Mouse (Mus musculus): Measurements from ENCODE around the gene Acbd3.

Gene Acbd3

DNA sequence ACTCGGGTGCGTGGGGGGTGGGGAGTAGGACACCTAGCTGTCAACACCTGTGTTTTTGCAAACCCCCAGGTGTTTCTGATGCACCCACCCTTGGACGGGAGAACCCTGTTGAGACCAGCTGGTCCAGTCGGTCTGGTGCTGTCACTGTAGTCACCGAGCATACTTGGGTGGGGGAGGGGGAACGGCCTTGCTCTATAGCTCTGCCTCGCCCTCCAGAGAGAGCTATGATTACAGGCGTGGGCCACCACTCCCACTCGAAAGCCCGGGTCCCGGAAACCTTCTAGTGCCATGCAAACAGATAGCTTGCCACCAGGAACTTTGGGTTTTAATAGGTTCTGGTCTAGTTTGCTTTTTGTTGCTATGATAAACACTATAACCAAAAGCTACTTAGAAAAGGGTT, 36.3 kb downstream of the Acbd3 start:
- DNase-seq (ENCODE audit: low spot score): no peak

DNA sequence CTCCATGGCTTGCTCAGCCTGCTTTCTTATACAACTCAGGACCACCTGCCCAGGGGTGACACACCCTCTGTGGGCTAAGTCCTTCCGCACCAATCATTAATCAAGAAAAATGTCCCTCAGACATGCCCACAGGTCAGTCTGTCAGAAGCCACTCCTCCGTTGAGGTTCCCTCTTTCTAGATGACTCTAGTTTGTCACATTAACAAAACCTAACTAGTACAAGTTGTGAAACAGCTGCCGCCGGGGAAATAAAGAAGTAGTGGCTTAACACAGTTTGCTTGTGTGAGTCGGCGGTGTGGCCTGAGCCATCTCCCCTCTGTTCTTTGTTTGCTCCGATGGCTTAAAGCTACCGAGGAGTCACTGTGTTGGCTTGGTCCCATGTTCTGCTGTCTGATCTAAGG, 36.8 kb downstream of the Acbd3 start:
- no peak for DNase-seq (ENCODE audit: low spot score)

- DNase-seq (ENCODE audit: low spot score): no peak
Measured at GRCm38 (mm10) chr1:180763307-180763706, 37.5 kb downstream of the Acbd3 start.

DNA sequence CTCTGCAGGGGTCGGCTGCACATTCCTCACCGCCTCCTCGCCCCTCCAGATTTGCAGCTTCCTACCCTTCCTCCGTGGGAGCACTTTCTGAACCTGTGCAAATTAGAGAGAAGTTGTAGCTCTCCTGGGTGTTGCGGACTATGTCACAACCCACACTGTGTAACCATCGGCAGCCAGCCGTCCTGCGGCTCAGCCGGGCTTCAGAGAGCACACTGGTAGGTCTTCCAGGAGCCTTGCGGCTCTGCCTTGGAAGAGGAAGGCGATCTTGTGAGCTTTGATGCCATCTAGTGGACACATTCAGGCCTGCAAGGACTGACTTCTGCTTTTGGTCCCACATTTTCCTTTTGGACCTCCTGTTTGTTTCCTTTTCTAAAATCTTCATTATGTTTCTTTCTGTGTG, 38.0 kb downstream of the Acbd3 start:
- DNase-seq (ENCODE audit: low spot score): peak; percentile 72

DNA sequence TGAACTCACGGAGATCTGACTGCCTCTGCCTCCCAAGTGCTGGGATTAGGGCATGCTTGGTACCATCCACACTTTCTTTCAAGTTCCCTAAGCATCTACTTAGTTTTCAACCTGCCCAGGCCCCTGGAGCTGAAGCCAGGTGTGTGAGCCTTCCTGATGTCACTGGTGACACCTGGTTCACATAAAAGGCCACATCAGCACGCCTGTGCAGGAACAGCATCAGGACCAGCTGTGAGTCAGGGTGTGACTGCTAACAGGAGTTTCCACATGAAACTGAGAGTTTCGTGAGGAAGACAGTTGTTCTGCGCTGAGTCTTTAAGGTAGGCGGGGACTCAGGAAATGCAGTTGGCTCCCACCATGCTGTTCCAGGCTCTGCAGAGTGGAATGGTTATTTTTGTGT, 39.5 kb downstream of the Acbd3 start:
- DNase-seq (ENCODE audit: low spot score): no peak

GRCm38 (mm10) chr1:180766557-180766956, 40.7 kb downstream of the Acbd3 start:
- DNase-seq (ENCODE audit: low spot score): no peak

DNA sequence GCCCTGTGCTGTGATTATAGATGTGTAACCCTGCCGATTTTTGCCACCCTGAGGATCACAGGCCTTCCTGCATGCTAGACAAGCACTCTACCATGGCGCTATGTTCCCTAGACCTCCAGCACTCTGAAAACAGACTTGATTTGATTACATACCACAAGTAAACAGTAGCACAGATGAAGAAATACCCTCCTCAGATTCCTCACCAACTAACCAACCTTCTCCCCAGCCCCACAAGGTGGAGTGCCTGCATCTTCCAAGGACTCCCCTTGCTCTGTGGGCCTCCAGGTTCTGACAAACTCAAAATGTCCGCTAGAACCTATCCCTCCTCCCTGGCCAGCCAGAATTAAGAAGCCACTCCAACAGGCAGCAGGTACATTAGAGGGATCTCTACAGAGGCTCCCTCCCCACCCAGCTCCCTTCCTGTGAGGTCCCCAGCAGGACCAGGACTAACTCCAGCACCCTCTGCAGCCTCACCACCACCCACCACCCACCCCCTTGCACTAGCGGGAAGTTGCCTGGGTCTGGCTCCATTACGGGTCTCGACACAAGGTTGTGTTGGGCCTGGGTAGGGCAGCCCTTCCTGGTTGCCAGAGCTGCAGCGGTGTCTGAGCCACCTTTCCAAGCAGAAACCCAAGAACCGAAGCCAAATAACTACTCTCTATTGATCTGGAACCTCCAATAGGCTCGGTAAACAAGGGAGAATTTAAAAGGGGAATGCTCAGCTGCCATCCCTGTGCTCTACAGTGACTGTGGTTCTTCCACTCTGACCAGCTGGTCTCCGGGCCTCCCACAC, 41.9 kb downstream of the Acbd3 start:
- DNase-seq (ENCODE audit: low spot score): no peak

GRCm38 (mm10) chr1:180768334-180769168, 42.7 kb downstream of the Acbd3 start:
- DNase-seq (ENCODE audit: low spot score): peak; percentile 45

GRCm38 (mm10) chr1:180771306-180771705, 45.5 kb downstream of the Acbd3 start:
- DNase-seq (ENCODE audit: low spot score): no peak

DNA sequence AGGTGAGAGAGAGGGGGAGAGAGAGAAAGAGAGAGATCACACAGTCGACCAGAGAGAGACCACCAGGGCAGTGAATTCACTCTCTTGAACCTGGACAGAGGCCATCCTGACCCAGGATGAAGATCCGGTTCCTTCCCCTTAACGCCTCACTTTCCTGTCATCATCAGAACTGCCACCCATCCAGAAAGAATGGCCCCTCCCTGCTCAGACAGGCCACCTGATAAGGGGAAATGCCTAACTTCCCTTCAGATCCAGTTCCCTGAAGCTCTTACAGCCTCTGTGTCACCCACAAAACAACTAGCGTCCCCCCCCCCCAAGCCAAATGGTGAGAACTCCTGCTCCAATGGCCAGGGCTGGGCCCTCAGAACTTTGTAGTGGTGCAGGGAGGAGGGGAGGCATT, 45.9 kb downstream of the Acbd3 start:
- DNase-seq (ENCODE audit: low spot score): no peak

- no peak for DNase-seq (ENCODE audit: low spot score)
Measured at GRCm38 (mm10) chr1:180772291-180772690, 46.4 kb downstream of the Acbd3 start.

GRCm38 (mm10) chr1:180774664-180775063, 48.8 kb downstream of the Acbd3 start:
- no peak for DNase-seq (ENCODE audit: low spot score)

DNA sequence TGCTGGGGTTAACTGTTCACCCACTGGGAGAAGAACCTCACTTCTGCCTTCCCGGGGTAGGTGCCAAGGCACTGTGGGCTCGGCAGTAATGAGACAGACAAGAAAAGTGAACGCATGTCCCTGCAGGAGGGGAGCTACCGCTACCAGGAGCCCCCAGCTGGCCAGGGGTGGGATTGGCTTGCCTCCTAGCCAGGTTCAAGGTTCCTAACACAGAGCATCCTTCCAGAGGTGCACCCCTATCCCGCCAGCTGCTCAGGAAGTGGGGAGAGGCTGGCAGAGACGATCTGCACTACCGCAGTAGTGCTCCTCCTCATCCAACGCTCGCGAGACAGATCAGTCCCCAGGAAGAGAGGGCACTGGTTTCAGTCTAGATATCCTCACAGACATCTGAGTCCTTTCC, 49.5 kb downstream of the Acbd3 start:
- no peak for DNase-seq (ENCODE audit: low spot score)

- DNase-seq (ENCODE audit: low spot score): no peak
Measured at GRCm38 (mm10) chr1:180775849-180776493, 50.1 kb downstream of the Acbd3 start.

GRCm38 (mm10) chr1:180776494-180776893, 50.7 kb downstream of the Acbd3 start:
- DNase-seq (ENCODE audit: low spot score): no peak

DNA sequence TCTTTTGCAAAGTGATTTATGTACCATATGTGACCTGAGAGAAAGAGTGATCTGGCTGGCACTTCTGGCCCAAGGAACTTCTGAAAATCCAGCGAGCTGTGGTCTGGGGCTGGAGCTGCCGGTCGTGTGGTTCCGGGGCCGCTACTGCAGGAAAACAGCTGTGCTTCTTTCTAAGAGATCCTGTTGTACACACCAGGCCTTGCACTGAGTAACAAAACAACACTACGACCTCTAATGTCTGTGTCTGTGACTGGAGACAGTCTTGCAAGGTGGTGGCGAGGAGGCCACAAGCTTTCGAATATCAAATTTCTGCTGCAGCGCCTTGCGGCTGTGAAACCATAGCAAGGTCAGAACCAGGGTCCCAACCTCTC, 51.4 kb downstream of the Acbd3 start:
- DNase-seq (ENCODE audit: low spot score): no peak

DNA sequence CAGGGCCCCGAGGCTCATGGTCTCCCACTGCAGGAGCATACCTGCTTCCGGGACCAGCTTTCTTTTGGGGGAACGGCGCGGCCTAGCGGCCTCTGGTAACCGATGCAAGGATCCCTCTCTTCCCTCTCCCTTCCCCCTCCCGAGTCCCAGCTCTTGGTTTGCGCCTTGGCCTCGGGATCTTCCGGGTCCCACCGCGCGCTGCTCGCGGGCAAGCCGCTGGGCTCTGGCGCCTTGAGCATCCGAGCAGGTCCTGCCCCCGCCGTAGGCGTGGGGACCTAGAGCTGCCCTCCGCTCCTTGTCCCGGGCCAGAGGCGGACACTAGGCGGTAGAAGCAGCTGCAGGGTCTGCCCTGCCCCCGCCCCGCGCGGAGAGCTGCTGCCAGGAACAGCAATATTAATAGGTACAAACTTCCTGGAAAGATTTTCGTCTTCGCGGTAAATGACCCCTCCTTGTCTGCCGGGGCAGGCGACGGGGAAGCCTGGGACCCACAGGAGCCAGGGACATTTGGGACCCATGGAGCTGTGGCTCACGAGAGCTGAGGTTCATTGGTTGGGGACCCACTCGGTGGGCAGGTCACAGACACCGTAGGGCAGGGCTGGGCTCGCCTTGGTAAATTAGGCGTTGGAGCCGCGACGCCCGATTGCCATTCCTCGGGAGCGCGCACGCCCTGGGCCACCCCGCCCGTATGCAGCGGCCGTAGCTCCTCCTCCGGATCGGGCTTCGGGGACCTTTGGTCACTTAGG, 52.0 kb downstream of the Acbd3 start:
- peak; percentile 72 for DNase-seq (ENCODE audit: low spot score)

DNA sequence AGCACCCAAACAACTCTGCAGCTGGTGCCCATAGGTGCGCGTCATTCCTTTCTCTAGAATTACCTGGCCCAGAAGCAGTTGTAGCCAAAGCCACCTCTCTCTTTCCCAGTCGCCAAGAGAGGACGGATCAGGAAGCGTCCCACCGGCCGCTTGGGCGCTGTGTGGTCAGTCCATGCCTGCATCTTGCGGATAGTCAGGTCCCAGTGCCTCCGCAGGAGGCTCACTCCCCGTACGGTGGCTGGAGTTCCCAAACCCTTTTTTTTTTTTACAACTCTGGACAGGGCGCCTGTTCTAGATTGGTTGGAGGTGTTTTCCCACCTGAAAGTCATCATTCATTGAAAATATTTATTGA, 52.5 kb downstream of the Acbd3 start:
- DNase-seq (ENCODE audit: low spot score): no peak

- no peak for DNase-seq (ENCODE audit: low spot score)
Measured at GRCm38 (mm10) chr1:180778941-180779340, 53.1 kb downstream of the Acbd3 start.

- DNase-seq (ENCODE audit: low spot score): no peak
Measured at GRCm38 (mm10) chr1:180780291-180780690, 54.4 kb downstream of the Acbd3 start.

DNA sequence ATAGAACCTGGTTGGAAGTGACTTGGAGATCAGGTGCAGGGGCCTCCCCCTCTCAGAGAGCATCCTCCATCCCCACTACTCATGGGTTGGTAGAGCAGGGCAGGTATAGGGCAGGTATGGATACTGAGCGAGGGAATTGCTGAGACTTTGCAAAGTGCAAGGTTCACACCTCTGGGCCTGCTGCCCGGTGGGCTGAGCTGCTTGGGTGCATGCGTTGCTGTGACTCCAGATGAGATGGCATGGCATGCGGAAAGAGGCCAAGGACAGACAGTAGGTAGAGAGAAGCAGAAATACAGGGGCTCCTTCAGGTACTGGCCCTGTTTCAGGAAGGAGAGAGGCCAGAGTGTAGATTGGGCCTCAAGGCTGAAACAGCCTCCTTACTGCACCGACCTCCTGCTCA, 55.4 kb downstream of the Acbd3 start:
- no peak for DNase-seq (ENCODE audit: low spot score)

- no peak for DNase-seq (ENCODE audit: low spot score)
Measured at GRCm38 (mm10) chr1:180782906-180783579, 57.2 kb downstream of the Acbd3 start.
